Mouse (Mus musculus): ENCODE measurements at regions not wholly inside any gene's neighbourhood (a gene's known extent, or its start where the extent isn't known, plus 50 kb on each side); places are given as distances from the start of the nearest gene placed in this dataset.

DNA sequence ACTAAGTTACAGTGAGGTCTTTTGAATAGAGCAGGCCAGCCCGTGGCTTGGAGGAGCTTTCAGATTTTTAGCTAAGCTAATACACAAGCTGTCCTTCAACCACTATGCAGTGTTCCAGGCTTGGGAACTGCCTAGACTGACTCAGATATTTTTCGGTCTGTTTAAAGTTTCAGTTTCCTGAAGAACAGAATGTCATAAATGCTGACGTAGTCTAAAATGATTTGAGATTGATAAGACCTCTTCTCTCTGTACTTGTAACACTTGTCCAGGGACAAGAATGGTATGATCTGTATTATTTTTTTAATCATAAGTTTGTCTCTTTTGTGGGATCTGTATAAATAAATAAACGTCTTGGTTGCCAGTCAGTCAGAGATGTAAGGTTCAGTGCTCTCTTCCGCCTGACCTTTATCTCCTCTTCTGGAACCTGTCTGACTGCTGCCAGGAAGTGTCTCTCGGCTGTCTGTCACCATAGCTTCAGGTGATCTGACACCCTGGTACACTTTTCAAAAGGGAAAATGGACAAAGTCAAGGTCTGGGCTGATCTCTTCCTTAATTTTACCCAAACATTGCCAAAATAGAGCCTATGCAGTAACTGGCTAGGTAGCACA, 74.3 kb upstream of the Spin1 start:
- 88% methylated on average over 6 of the region's 6 CpGs for WGBS
- Histone ChIP-seq H3K4me2 (ENCODE audit: low read length) (no peak overlapping the region), H3K27ac (ENCODE audit: low read depth, low read length) (no peak overlapping the region), H3K27me3 (replicated peaks; ENCODE audit: control insufficient read depth, insufficient read depth, low read length) (no peaks in the 10 kb centered on the region), H3K9me3 (replicated peaks; ENCODE audit: control insufficient read depth, low read length) (no peaks in the 10 kb centered on the region), H3K36me3 (ENCODE audit: control insufficient read depth, insufficient read depth, low read length) (no peaks in the 10 kb centered on the region), H3K9ac (ENCODE audit: low read length) (no peak overlapping the region), H3K4me3 (ENCODE audit: low read depth, low read length) (no peak overlapping the region), H3K4me1 (ENCODE audit: control insufficient read depth, insufficient read depth, low read length) (no peaks in the 10 kb centered on the region)
- ATAC-seq (no peak), DNase-seq (ENCODE audit: low spot score) (no peak)

DNA sequence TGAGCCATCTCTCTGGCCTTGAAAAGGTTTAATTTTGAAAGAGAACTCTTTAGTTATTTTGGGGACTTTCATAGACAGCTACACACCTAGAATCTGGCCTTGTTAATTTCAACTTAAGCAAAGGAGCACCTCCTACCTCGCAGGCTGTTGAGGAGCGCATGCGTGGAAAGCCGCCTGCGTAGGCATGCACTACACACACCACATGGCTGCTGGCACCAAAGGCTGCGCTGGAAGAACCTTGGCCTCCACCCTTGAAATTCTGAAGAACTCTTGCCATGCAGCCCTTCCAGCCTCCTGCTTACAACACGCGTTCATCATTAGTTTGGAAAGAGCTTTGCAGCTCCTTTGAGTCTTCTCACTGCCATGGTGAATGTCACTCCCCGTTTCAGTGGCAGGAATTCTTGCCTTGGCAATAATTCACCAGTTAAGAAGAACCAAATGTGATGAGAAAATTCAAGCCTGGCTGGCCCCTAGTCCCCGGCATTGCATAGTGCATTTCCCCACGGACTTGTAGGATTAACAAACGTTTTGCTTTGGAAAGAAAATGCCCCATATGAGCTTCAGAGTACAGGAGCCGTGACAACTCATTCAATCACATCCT, 62.7 kb upstream of the Spin1 start:
- WGBS = 89% methylated on average over 13 of the region's 13 CpGs
- Histone ChIP-seq H3K4me3 (ENCODE audit: low read depth, low read length) (no peak overlapping the region), H3K9ac (ENCODE audit: low read length) (no peak overlapping the region), H3K36me3 (ENCODE audit: control insufficient read depth, insufficient read depth, low read length) (no peaks in the 10 kb centered on the region), H3K4me2 (ENCODE audit: low read length) (no peak overlapping the region), H3K9me3 (replicated peaks; ENCODE audit: control insufficient read depth, low read length) (no peaks in the 10 kb centered on the region; the same call in 1 of the 2 replicates), H3K4me1 (ENCODE audit: control insufficient read depth, insufficient read depth, low read length) (no peaks in the 10 kb centered on the region), H3K27me3 (replicated peaks; ENCODE audit: control insufficient read depth, insufficient read depth, low read length) (no peaks in the 10 kb centered on the region), H3K27ac (ENCODE audit: low read depth, low read length) (no peak overlapping the region)
- DNase-seq (ENCODE audit: low spot score) (peak; percentile 27), ATAC-seq (no peak)

DNA sequence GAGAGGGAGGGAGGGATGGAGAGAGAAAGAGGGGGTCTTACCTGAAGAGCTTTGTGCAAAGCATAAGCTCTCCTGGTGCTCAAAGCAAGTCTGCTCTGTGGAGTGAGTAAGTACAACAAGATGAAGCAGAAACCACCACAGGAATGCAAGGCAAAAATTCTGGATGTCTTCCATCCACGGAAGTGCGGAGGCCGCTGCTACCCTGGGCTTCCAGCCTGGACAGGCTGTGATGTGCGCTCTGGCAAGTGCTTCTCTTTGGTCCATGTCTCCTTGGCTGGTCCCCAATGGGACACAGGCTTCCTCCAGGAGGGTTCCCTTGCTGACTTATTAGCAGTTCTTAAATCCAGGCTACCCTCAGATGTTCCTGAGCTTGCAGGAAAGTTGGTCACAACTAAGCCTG, 61.7 kb upstream of the Spin1 start:
- H3K27ac ChIP-seq (ENCODE audit: low read depth, low read length) = no peak overlapping the region
- no peak overlapping the region for H3K4me2 ChIP-seq (ENCODE audit: low read length)
- ATAC-seq = no peak
- no peak for DNase-seq (ENCODE audit: low spot score)
- no peaks in the 10 kb centered on the region for H3K36me3 ChIP-seq (ENCODE audit: control insufficient read depth, insufficient read depth, low read length)
- no peaks in the 10 kb centered on the region for H3K4me1 ChIP-seq (ENCODE audit: control insufficient read depth, insufficient read depth, low read length)
- no peak overlapping the region for H3K9ac ChIP-seq (ENCODE audit: low read length)
- H3K9me3 ChIP-seq (replicated peaks; ENCODE audit: control insufficient read depth, low read length) = no peaks in the 10 kb centered on the region; the same call in 1 of the 2 replicates
- no peaks in the 10 kb centered on the region for H3K27me3 ChIP-seq (replicated peaks; ENCODE audit: control insufficient read depth, insufficient read depth, low read length)
- WGBS = 90% methylated on average over 4 of the region's 4 CpGs
- H3K4me3 ChIP-seq (ENCODE audit: low read depth, low read length) = no peak overlapping the region

DNA sequence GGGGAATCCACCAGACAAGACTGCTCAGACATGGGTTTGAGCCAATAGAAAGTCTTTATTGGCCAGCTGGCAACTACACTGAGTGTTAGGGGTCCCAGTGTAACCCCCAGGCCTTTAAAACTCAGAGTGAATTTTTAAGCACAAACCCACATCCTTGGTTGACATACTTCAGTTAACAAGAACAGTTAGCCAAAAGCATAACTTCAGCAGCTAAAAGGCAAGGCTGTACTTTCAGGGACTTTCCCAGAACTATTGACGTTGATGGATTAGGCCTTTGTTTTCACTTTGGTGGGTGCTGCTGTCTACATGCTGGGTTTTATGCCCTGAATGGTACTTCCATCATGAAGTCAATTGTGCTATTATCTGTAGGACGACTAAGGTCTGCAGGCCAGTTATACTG, 59.6 kb upstream of the Spin1 start:
- WGBS = 69% methylated on average over 2 of the region's 2 CpGs
- no peak for ATAC-seq
- H3K4me1 ChIP-seq (ENCODE audit: control insufficient read depth, insufficient read depth, low read length) = no peaks in the 10 kb centered on the region

DNA sequence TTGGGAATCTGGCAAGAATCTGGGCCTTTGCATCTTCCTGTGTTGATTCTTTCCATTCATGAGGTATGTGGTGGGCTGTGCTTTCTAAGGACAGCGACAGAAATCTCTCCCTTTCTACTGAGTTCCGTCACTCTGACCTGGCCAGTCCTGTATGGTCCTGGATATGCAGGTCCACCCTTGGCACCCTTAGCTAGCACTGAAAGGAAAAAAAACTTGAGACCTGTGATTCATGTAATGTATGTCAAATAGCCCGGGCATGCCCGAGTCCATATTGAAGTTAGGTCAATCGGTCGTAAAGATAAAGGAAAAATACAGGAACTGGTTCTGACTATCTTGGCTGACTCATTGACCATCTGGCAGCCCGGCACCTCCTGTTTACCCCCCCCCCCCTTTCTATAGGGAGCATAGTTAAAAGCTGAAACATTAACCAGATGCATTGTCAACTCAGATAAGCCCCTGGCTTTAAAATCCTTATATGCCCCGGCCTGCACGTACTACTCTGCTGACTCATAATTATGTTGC, 57.7 kb upstream of the Spin1 start:
- ATAC-seq (no peak), DNase-seq (ENCODE audit: low spot score) (no peak)
- Histone ChIP-seq H3K4me1 (ENCODE audit: control insufficient read depth, insufficient read depth, low read length) (no peaks in the 10 kb centered on the region), H3K36me3 (ENCODE audit: control insufficient read depth, insufficient read depth, low read length) (no peaks in the 10 kb centered on the region), H3K27me3 (replicated peaks; ENCODE audit: control insufficient read depth, insufficient read depth, low read length) (no peaks in the 10 kb centered on the region), H3K4me2 (ENCODE audit: low read length) (no peak overlapping the region), H3K9ac (ENCODE audit: low read length) (no peak overlapping the region), H3K9me3 (replicated peaks; ENCODE audit: control insufficient read depth, low read length) (peaks cover 2% of the 10 kb centered on the region; the same call in 1 of the 2 replicates), H3K4me3 (ENCODE audit: low read depth, low read length) (no peak overlapping the region), H3K27ac (ENCODE audit: low read depth, low read length) (no peak overlapping the region)
- WGBS = 97% methylated on average over 9 of the region's 9 CpGs

More for the DNA sequence above, 59.6 kb upstream of the Spin1 start:
- H3K4me2 ChIP-seq (ENCODE audit: low read length) = no peak overlapping the region
- H3K4me3 ChIP-seq (ENCODE audit: low read depth, low read length) = no peak overlapping the region
- DNase-seq (ENCODE audit: low spot score) = no peak
- peaks cover 2% of the 10 kb centered on the region; the same call in 1 of the 2 replicates for H3K9me3 ChIP-seq (replicated peaks; ENCODE audit: control insufficient read depth, low read length)
- no peak overlapping the region for H3K9ac ChIP-seq (ENCODE audit: low read length)
- no peaks in the 10 kb centered on the region for H3K27me3 ChIP-seq (replicated peaks; ENCODE audit: control insufficient read depth, insufficient read depth, low read length)
- H3K27ac ChIP-seq (ENCODE audit: low read depth, low read length) = no peak overlapping the region
- no peaks in the 10 kb centered on the region for H3K36me3 ChIP-seq (ENCODE audit: control insufficient read depth, insufficient read depth, low read length)

Measured in forebrain, embryonic 14.5 days (tissue).